Comparison of ENCODE assay signal across 24 mouse cellular contexts in genomic region chr11:79364956-79365355, GRCm38 (mm10). TPM values are rescaled to one million over a fixed set of nuclear protein-coding genes. Genes with fewer than 3 reads are reported as not detected.
DNase-seq lines count a peak whose midpoint lies in the region; ATAC-seq and TF ChIP-seq lines count a peak whose summit lies in the region.
"Had no signal": no experiment of that assay in that cellular context is flagged by ENCODE, and none has a peak within 500 bp of the region (broad histone marks: within the 10 kb centered on the region; RNA-seq: fewer than 3 reads in every experiment).

No protein-coding gene starts in this region.

- H3K9ac ChIP-seq in heart, embryonic 13.5 days, result no peak overlapping the region
- no peak overlapping the region for H3K9ac ChIP-seq in heart, embryonic 12.5 days
- H3K9ac ChIP-seq: embryonic facial prominence, embryonic 12.5 days; forebrain, embryonic 13.5 days; forebrain, embryonic 15.5 days; forebrain, postnatal 0 days had no signal

- WGBS in heart, embryonic 13.5 days, result 78% methylated on average over 3 of the region's 3 CpGs
- WGBS in heart, embryonic 12.5 days, result 80% methylated on average over 3 of the region's 3 CpGs
- WGBS in lung, adult 2 months, result 89% methylated on average over 3 of the region's 3 CpGs

- H3K4me3 ChIP-seq in heart, embryonic 13.5 days, result no peak overlapping the region
- H3K4me3 ChIP-seq in heart, embryonic 12.5 days, result no peak overlapping the region
- no peak overlapping the region for H3K4me3 ChIP-seq in lung, adult 2 months (replicated peaks; ENCODE audit: extremely low read depth, low read depth, low read length)
- H3K4me3 ChIP-seq: embryonic facial prominence, embryonic 10.5 days; embryonic facial prominence, embryonic 12.5 days; forebrain, embryonic 13.5 days; forebrain, embryonic 15.5 days had no signal

- TF ChIP-seq POLR2A in lung, adult 2 months (IDR thresholded peaks at IDR 0.05; ENCODE audit: borderline replicate concordance, extremely low read depth, low read depth, low read length), result no peak

- peaks cover 42% of the 10 kb centered on the region for H3K4me1 ChIP-seq in heart, embryonic 13.5 days
- peaks cover 30% of the 10 kb centered on the region for H3K4me1 ChIP-seq in heart, embryonic 12.5 days (replicated peaks)
- H3K4me1 ChIP-seq in lung, adult 2 months (ENCODE audit: control insufficient read depth, insufficient read depth, low read length), result peaks cover 6% of the 10 kb centered on the region
- H3K4me1 ChIP-seq: embryonic facial prominence, embryonic 12.5 days had no signal

- TF ChIP-seq CTCF in lung, adult 2 months (IDR thresholded peaks at IDR 0.05; ENCODE audit: insufficient read depth, low read length), result no peak

- intact Hi-C loops in left cerebral cortex, postnatal 10 days (cut with DNase I), result no loop called here

- ATAC-seq in heart, embryonic 13.5 days (ENCODE audit: extremely low read depth, insufficient number of reproducible peaks, low FRiP score, low TSS enrichment), result no peak
- no peak for ATAC-seq in heart, embryonic 12.5 days (ENCODE audit: insufficient number of reproducible peaks, low FRiP score)
- ATAC-seq: CD4-positive, CD25-positive, alpha-beta regulatory T cell, adult 4 months; forebrain, embryonic 13.5 days; forebrain, embryonic 15.5 days; forebrain, postnatal 0 days; Patski had no signal

- H3K4me2 ChIP-seq in heart, embryonic 13.5 days, result no peak overlapping the region
- H3K4me2 ChIP-seq in heart, embryonic 12.5 days, result no peak overlapping the region
- H3K4me2 ChIP-seq: embryonic facial prominence, embryonic 12.5 days; forebrain, embryonic 13.5 days; forebrain, embryonic 15.5 days had no signal

- H3K36me3 ChIP-seq in heart, embryonic 13.5 days, result peaks cover 4% of the 10 kb centered on the region; the same call in 1 of the 2 replicates
- H3K36me3 ChIP-seq in heart, embryonic 12.5 days, result peaks cover 5% of the 10 kb centered on the region; the same call in 1 of the 2 replicates
- H3K36me3 ChIP-seq: embryonic facial prominence, embryonic 12.5 days; forebrain, embryonic 15.5 days had no signal

- no peaks in the 10 kb centered on the region for H3K27me3 ChIP-seq in heart, embryonic 13.5 days (replicated peaks)
- no peaks in the 10 kb centered on the region for H3K27me3 ChIP-seq in heart, embryonic 12.5 days (replicated peaks)
- H3K27me3 ChIP-seq: CH12.LX; embryonic facial prominence, embryonic 12.5 days; forebrain, embryonic 13.5 days; forebrain, embryonic 15.5 days; Patski had no signal

- H3K9me3 ChIP-seq in heart, embryonic 13.5 days, result no peaks in the 10 kb centered on the region
- H3K9me3 ChIP-seq in heart, embryonic 12.5 days (replicated peaks), result no peaks in the 10 kb centered on the region
- H3K9me3 ChIP-seq: embryonic facial prominence, embryonic 10.5 days; embryonic facial prominence, embryonic 12.5 days; forebrain, embryonic 13.5 days; forebrain, embryonic 15.5 days; G1E had no signal

- H3K27ac ChIP-seq in heart, embryonic 13.5 days (replicated peaks), result peak overlapping the region; percentile 58
- no peak overlapping the region; the same call in 1 of the 2 replicates for H3K27ac ChIP-seq in heart, embryonic 12.5 days (ENCODE audit: poor library complexity, severe bottlenecking)
- H3K27ac ChIP-seq: embryonic facial prominence, embryonic 10.5 days; embryonic facial prominence, embryonic 12.5 days; forebrain, embryonic 13.5 days; forebrain, embryonic 15.5 days had no signal

- DNase-seq in R1 (ENCODE audit: low read depth, low spot score) (peak; percentile 47), ZHBTc4 (ENCODE audit: low read depth, low spot score) (peak; percentile 72)
- no peak for DNase-seq in left cerebral cortex, postnatal 10 days (ENCODE audit: extremely low spot score in 1 of 2, low spot score in 2 of 2)
- DNase-seq in lung, adult 2 months, result no peak
- DNase-seq: adrenal gland, postnatal 10 days; adrenal gland, postnatal 25 days; B cell, adult 2 months; cerebellum, adult 11 months; cerebellum, adult 18-20 months; cerebellum, adult 8-10 months; cerebellum, adult 9-11 months; cerebellum, postnatal 14 days; cerebellum, postnatal 36 days; forebrain, postnatal 0 days had no signal

RNA-seq across cellular contexts. Expression of gene Nf1, which starts 25.5 kb away (rescaled TPM):
- polyA plus RNA-seq in heart, embryonic 13.5 days (2015; fragmentation: Nextera tagmentation; extraction: Ambion mirVana), result 4.6 and 5.3 TPM in 2 replicates
- 5.6 and 6.6 TPM in 2 replicates for polyA plus RNA-seq in heart, embryonic 12.5 days (2016; fragmentation: Nextera tagmentation; extraction: Ambion mirVana)
- 100 to 1,000 TPM; 111 to 118 TPM for total RNA-seq in left cerebral cortex, postnatal 10 days (2021)
- 11.2 and 14.9 TPM in 2 replicates for polyA plus RNA-seq in lung, adult 2 months (2012; rRNA removed)

Comparison
In these comparisons a context has a peak if more than half of its experiments do, and no peak if none do; other contexts are left out.
1. DNase-seq: peak in R1 (single experiment) and ZHBTc4 (single experiment); none in left cerebral cortex, postnatal 10 days (0 of 2) and lung, adult 2 months (single experiment).